Mouse (Mus musculus) CH12.LX (cell line): ENCODE results near the gene Mei4.

Experiments used
- CTCF ChIP-seq, 2 experiments: IDR thresholded peaks in 1 of 2; conservative IDR thresholded peaks in 1 of 2; 2 replicates each; pipeline ENCODE4 v1.5.1; 2011 to 2012; ENCODE audit warnings: low read depth in 2 of 2, low read length in 2 of 2, improper control_type of control experiment in 1 of 2, inconsistent platforms in 1 of 2, mild to moderate bottlenecking in 1 of 2, moderate library complexity in 1 of 2
- GABPA ChIP-seq: IDR thresholded peaks from 2 replicates; pipeline ENCODE4 v1.6.1; 2012; ENCODE audit warnings: low read depth, low read length, improper control_type of control experiment, inconsistent platforms; ENCODE audit not compliant: insufficient replicate concordance
- MAX ChIP-seq: IDR thresholded peaks from 2 replicates; pipeline ENCODE4 v1.6.1; 2011; ENCODE audit warnings: low read length, improper control_type of control experiment
- MYC ChIP-seq: IDR thresholded peaks from 2 replicates; pipeline ENCODE4 v1.6.1; 2011; ENCODE audit warnings: low read depth, mild to moderate bottlenecking, improper control_type of control experiment, low read length
- POLR2A ChIP-seq: IDR thresholded peaks from 2 replicates; pipeline ENCODE4 v1.6.1; 2011; ENCODE audit warnings: low read depth, mild to moderate bottlenecking, improper control_type of control experiment, low read length
- USF2 ChIP-seq: conservative IDR thresholded peaks from 2 replicates; pipeline ENCODE4 v1.6.1; 2011; ENCODE audit warnings: low read depth, low read length, improper control_type of control experiment

- TF ChIP-seq CTCF (conservative IDR thresholded peaks at IDR 0.05 in 1 of 2, IDR thresholded peaks at IDR 0.05 in 1 of 2; ENCODE audit: low read depth in 2 of 2, low read length in 2 of 2) = no peak
- TF ChIP-seq POLR2A = no peak
- TF ChIP-seq MAX = no peak
- no peak for TF ChIP-seq GABPA
- TF ChIP-seq MYC = no peak
- TF ChIP-seq USF2 = no peak
Observed at GRCm38 (mm10) chr9:82136119-82136518, 272.6 kb downstream of the Mei4 start.
